Mouse (Mus musculus): ENCODE data around the gene Rcor2.

Gene Rcor2

DNA sequence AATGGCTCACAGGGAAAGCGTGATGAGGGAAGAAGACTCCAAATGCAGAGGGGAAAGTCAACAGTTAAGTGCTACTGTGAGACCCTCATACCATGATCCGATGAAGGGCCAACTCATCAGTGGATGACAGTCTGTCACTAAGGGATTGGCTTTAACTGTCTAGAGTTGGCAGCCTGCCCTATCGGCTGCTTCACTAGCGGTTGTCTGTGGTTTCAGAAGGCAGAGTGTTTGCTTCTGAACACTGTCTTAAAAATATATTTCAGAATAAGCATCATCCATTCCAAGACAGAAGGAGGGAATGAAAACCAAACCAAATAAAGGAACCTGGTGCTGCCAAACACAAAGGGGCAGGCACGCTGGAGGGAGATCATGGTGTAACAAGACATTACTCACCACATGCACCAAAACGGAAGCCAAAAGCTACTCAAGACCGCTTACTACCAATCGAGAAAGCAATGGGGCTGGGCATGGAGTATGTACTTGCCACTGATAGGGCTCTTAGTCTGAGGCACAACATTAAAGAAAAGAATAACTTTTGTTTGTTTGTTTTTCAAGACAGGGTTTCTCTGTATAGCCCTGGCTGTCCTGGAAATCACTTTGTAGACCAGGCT is 48.0 kb downstream of the Rcor2 start:
- DNase-seq (ENCODE audit: extremely low read depth, insufficient read length, low spot score), result peak; percentile 21

DNA sequence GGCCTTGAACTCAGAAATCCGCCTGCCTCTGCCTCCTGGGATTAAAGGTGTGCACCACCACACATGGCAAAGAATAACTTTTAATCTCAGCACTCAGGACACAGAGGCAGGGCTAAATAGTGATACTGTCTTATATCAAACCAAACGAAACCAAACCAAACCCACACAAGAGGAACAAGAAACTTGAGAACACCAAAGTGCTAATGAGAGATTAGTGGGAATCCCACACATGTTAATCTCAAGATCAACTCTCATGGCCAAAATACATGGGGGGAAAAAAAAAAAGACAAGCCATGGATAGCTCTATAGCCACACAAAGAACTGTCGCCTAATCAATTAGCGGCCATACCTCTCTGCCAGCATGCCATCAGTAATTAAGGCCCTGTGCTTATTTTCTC is 48.5 kb downstream of the Rcor2 start:
- no peak for DNase-seq (ENCODE audit: extremely low read depth, insufficient read length, low spot score)

DNA sequence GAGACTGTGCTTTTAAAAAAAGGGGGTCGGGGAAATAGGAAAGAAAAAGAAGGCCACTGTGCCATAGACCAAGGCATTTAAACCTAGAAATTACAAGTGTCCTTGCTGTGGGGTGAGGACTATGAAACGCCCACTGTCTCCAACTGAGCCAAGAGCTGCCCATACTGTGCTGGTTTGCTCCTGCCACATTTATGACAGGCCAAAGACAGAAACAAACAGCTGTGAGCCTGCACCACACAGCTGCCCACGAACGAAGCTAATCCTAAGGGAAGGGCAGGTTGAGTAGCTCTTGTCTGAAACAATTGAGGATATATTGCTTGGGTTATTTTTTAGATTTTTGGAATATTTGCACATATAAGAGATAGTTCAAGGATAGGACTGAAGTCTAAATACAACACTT is 49.7 kb downstream of the Rcor2 start:
- DNase-seq (ENCODE audit: extremely low read depth, insufficient read length, low spot score), result no peak

DNA sequence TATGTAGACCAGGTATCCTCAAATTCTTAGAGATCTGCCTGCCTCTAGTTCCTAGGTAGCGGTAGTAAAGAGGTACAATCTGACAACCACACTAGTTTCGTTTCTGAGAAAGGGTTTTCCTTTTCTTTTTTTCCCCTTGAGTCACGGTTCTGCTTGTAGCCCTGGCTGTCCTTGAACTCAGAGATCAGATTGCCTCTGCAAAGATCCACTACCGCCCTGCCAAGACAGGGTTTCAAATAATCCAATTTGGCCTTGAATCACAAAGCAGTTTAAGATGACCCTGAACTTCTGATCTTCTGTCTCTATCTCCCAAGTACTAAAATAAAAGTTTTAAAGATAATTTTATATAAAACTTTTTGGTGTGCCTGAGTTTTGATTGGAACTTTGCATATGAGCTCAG is 50.6 kb downstream of the Rcor2 start:
- DNase-seq (ENCODE audit: extremely low read depth, insufficient read length, low spot score), result no peak

GRCm38 (mm10) chr19:7320181-7320580 is 53.1 kb downstream of the Rcor2 start:
- DNase-seq (ENCODE audit: extremely low read depth, insufficient read length, low spot score), result no peak

- DNase-seq (ENCODE audit: extremely low read depth, insufficient read length, low spot score), result no peak
Observed at GRCm38 (mm10) chr19:7321391-7321790, 54.3 kb downstream of the Rcor2 start.

Data from 3134 (cell line).